Mouse (Mus musculus): ENCODE data around the gene Rangap1. TPM values are rescaled to one million over a fixed set of nuclear protein-coding genes. Genes with fewer than 3 reads are reported as not detected.

The Rangap1 gene
- polyA plus RNA-seq, 1 experiment from 2014 or later, result 116 TPM

Other genes with a start within 250 kb of the Rangap1 start
- 20.6 and 21.1 TPM in 2 replicates for gene Ep300, start 160.2 kb downstream of the Rangap1 start, polyA plus RNA-seq (2015; fragmentation: Nextera tagmentation; extraction: Ambion mirVana)
- gene L3mbtl2, start 81.6 kb downstream of the Rangap1 start, polyA plus RNA-seq (2015; fragmentation: Nextera tagmentation; extraction: Ambion mirVana), result 20.1 and 20.7 TPM in 2 replicates
- gene Chadl, start 48.2 kb downstream of the Rangap1 start, polyA plus RNA-seq (2015; fragmentation: Nextera tagmentation; extraction: Ambion mirVana), result 10.3 and 10.4 TPM in 2 replicates
- 35.4 and 45.7 TPM in 2 replicates for gene Zc3h7b, start 473 bp downstream of the Rangap1 start, polyA plus RNA-seq (2015; fragmentation: Nextera tagmentation; extraction: Ambion mirVana)
- gene Tef, start 56.9 kb upstream of the Rangap1 start, polyA plus RNA-seq (2015; fragmentation: Nextera tagmentation; extraction: Ambion mirVana), result 29.4 and 30.3 TPM in 2 replicates
- gene Tob2, start 113.3 kb upstream of the Rangap1 start, polyA plus RNA-seq (2015; fragmentation: Nextera tagmentation; extraction: Ambion mirVana), result 25.6 and 26.7 TPM in 2 replicates
- gene Phf5a, start 126.4 kb upstream of the Rangap1 start, polyA plus RNA-seq (2015; fragmentation: Nextera tagmentation; extraction: Ambion mirVana), result 164 and 172 TPM in 2 replicates
- gene Aco2, start 126.8 kb upstream of the Rangap1 start, polyA plus RNA-seq (2015; fragmentation: Nextera tagmentation; extraction: Ambion mirVana), result 148 and 151 TPM in 2 replicates
- gene Polr3h, start 180.7 kb upstream of the Rangap1 start, polyA plus RNA-seq (2015; fragmentation: Nextera tagmentation; extraction: Ambion mirVana), result 51.8 and 63.9 TPM in 2 replicates
- gene Csdc2, start 191.2 kb upstream of the Rangap1 start, polyA plus RNA-seq (2015; fragmentation: Nextera tagmentation; extraction: Ambion mirVana), result 10.9 and 11.4 TPM in 2 replicates
- 30.0 and 35.7 TPM in 2 replicates for gene Pmm1, start 215.4 kb upstream of the Rangap1 start, polyA plus RNA-seq (2015; fragmentation: Nextera tagmentation; extraction: Ambion mirVana)
- gene 1700029P11Rik, start 235.0 kb upstream of the Rangap1 start, polyA plus RNA-seq (2015; fragmentation: Nextera tagmentation; extraction: Ambion mirVana), result not detected in 2 replicates
- 92.3 and 98.2 TPM in 2 replicates for gene Xrcc6, start 242.3 kb upstream of the Rangap1 start, polyA plus RNA-seq (2015; fragmentation: Nextera tagmentation; extraction: Ambion mirVana)